Mouse (Mus musculus) heart, postnatal 0 days (tissue): ENCODE results near the gene Ttll3.

ENCODE experiments used
- CTCF ChIP-seq: IDR thresholded peaks from 2 replicates; pipeline ENCODE4 v1.5.1; 2016; ENCODE audit warnings: antibody characterized with exemption, control low read depth, low read depth
- EP300 ChIP-seq: IDR thresholded peaks from 2 replicates; pipeline ENCODE4 v1.6.1; 2016; ENCODE audit warnings: antibody characterized with exemption, low read depth

- TF ChIP-seq CTCF, result no peak
- TF ChIP-seq EP300, result no peak
Measured at GRCm38 (mm10) chr6:113384351-113384927, 4.6 kb upstream of the Ttll3 start.
